Mouse (Mus musculus) small intestine, adult 2 months (tissue): Measurements from ENCODE around the gene Klrb1c.

ENCODE experiments used
- CTCF ChIP-seq: fragments of 200-500 bp; IDR thresholded peaks from 2 replicates; pipeline ENCODE4 v1.5.1; 2012; ENCODE audit warnings: low read depth, mild to moderate bottlenecking, control low read depth, inconsistent platforms, low read length, moderate library complexity, mixed read lengths; ENCODE audit not compliant: insufficient replicate concordance, insufficient read length; ENCODE audit errors: extremely low read depth
- POLR2A ChIP-seq: fragments of 200-500 bp; IDR thresholded peaks from 2 replicates; pipeline ENCODE4 v1.6.1; 2012; ENCODE audit warnings: low read depth, mild to moderate bottlenecking, control low read depth, inconsistent platforms, low read length, moderate library complexity

- no peak; the same call in 1 of the 2 replicates for TF ChIP-seq CTCF
- no peak for TF ChIP-seq POLR2A
Measured at GRCm38 (mm10) chr6:128761144-128761540, 27.9 kb downstream of the Klrb1c start.
